Mouse (Mus musculus): ENCODE data around the gene Ppm1h. TPM values are rescaled to one million over a fixed set of nuclear protein-coding genes. Genes with fewer than 3 reads are reported as not detected.

Gene Ppm1h
- total and polyA plus RNA-seq, 3 experiments = 1.2 to 1.3 (median 1.3) TPM

DNA sequence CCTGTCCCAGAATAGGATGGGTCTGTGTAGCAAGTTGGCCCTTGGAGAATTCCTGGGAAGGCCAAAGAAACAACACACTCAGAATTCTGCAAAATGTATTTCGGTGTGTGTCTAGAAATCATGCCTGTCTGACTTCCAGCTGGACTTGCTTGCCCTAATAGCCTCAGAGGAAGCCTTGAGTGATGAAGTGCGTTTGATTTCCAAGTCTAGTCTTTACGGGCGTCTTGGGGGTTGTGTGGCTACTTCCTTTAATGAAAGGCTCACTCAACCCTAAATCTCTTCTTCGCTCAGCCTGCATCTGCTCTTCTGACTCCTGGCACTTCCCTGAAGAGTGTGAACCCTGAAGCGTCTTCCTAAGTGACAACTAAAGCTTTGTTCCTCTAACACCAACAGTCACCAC lies 265.3 kb downstream of the Ppm1h start:
- no peak overlapping the region for H3K4me3 ChIP-seq (replicated peaks in 1 of 3; ENCODE audit: low read depth in 2 of 3, low read length in 2 of 3, poor library complexity in 1 of 3)
- in situ Hi-C loops (cut with MboI; ENCODE audit: low pct_ligation_motif_present, low pct_unique_long_range_greater_than_20kb, low sequenced_read_pairs) = no loop called here
- H3K27me3 ChIP-seq (replicated peaks) = no peaks in the 10 kb centered on the region
- no peaks in the 10 kb centered on the region for H3K9me3 ChIP-seq (replicated peaks; ENCODE audit: low read length)
- H3K27ac ChIP-seq (ENCODE audit: insufficient read depth, low read depth) = no peak overlapping the region
- H3K4me1 ChIP-seq (ENCODE audit: control insufficient read depth in 1 of 2, insufficient read depth in 2 of 2) = no peaks in the 10 kb centered on the region
- no peak for DNase-seq (ENCODE audit: extremely low read depth)
- dilution Hi-C loops (cut with MboI; ENCODE audit: extremely low pct_ligation_motif_present, extremely low pct_unique_long_range_greater_than_20kb, low sequenced_read_pairs) = no loop called here
- no peaks in the 10 kb centered on the region for H3K36me3 ChIP-seq (replicated peaks in 1 of 2; ENCODE audit: control insufficient read depth in 1 of 2, insufficient read depth in 1 of 2, low read length in 1 of 2)
- H3K4me2 ChIP-seq (ENCODE audit: insufficient read depth, low read depth, poor library complexity, severe bottlenecking) = no peak overlapping the region
- TF ChIP-seq ZNF384 (IDR thresholded peaks at IDR 0.05; ENCODE audit: low read depth, low read length) (no peak), MEF2A (IDR thresholded peaks at IDR 0.05; ENCODE audit: borderline replicate concordance, low read depth, low read length) (no peak), CHD1 (IDR thresholded peaks at IDR 0.05; ENCODE audit: low read depth, low read length) (no peak), SMC3 (IDR thresholded peaks at IDR 0.05; ENCODE audit: low read depth, low read length) (no peak), NRF1 (IDR thresholded peaks at IDR 0.05; ENCODE audit: low read depth, low read length) (no peak), EP300 (IDR thresholded peaks at IDR 0.05; ENCODE audit: low read length) (no peak), BHLHE40 (IDR thresholded peaks at IDR 0.05; ENCODE audit: low read depth, low read length) (no peak), IRF4 (IDR thresholded peaks at IDR 0.05; ENCODE audit: low read depth, low read length) (no peak), USF1 (IDR thresholded peaks at IDR 0.05; ENCODE audit: low read depth, low read length) (no peak), POLR2AphosphoS2 (IDR thresholded peaks at IDR 0.05; ENCODE audit: low read depth, low read length) (no peak), POLR2A (IDR thresholded peaks at IDR 0.05; ENCODE audit: low read depth, low read length) (no peak), CTCF (conservative IDR thresholded peaks at IDR 0.05 in 1 of 2, IDR thresholded peaks at IDR 0.05 in 1 of 2; ENCODE audit: low read depth in 2 of 2, low read length in 2 of 2) (no peak), JUND (conservative IDR thresholded peaks at IDR 0.05; ENCODE audit: low read depth, low read length) (no peak), PAX5 (IDR thresholded peaks at IDR 0.05; ENCODE audit: low read length) (no peak), HCFC1 (IDR thresholded peaks at IDR 0.05; ENCODE audit: low read depth, low read length) (no peak), MAFK (IDR thresholded peaks at IDR 0.05; ENCODE audit: insufficient replicate concordance, low read length) (no peak), MAX (IDR thresholded peaks at IDR 0.05; ENCODE audit: low read length) (no peak), NELFE (IDR thresholded peaks at IDR 0.05; ENCODE audit: low read depth, low read length) (no peak), KAT2A (IDR thresholded peaks at IDR 0.05; ENCODE audit: insufficient replicate concordance, low read length) (no peak), RAD21 (IDR thresholded peaks at IDR 0.05; ENCODE audit: low read depth, low read length) (no peak)
- no peaks in the 10 kb centered on the region for H3K79me2 ChIP-seq (replicated peaks; ENCODE audit: control insufficient read depth, extremely low read depth, insufficient read depth, poor library complexity, severe bottlenecking)
- H3K9ac ChIP-seq (ENCODE audit: insufficient read depth, low read depth) = no peak overlapping the region

DNA sequence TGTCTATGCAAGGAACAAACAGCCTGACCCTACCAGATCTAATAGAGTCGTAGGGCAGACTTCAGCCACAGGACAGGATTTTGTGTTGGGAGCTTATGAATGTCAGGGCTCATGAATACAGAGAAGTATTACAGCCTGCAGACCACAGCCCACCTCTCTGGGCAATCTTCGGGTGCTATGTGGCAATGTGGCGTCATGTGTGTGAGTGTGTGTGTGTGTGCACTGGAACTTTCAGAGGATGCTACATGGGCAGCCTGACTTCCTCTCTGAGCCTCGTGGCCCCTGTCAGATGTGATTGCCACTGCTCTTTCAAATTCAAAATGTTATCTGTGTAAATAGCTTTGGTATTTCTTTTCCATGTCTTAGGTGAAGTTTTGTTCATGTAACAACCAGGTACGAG lies 266.3 kb downstream of the Ppm1h start:
- no peak overlapping the region for H3K27ac ChIP-seq (ENCODE audit: insufficient read depth, low read depth)
- no peaks in the 10 kb centered on the region for H3K79me2 ChIP-seq (replicated peaks; ENCODE audit: control insufficient read depth, extremely low read depth, insufficient read depth, poor library complexity, severe bottlenecking)
- DNase-seq (ENCODE audit: extremely low read depth) = no peak
- no peak overlapping the region for H3K4me3 ChIP-seq (replicated peaks in 1 of 3; ENCODE audit: low read depth in 2 of 3, low read length in 2 of 3, poor library complexity in 1 of 3)
- dilution Hi-C loops (cut with MboI; ENCODE audit: extremely low pct_ligation_motif_present, extremely low pct_unique_long_range_greater_than_20kb, low sequenced_read_pairs) = no loop called here
- H3K9ac ChIP-seq (ENCODE audit: insufficient read depth, low read depth) = no peak overlapping the region
- H3K9me3 ChIP-seq (replicated peaks; ENCODE audit: low read length) = no peaks in the 10 kb centered on the region
- no peak overlapping the region for H3K4me2 ChIP-seq (ENCODE audit: insufficient read depth, low read depth, poor library complexity, severe bottlenecking)
- H3K36me3 ChIP-seq (replicated peaks in 1 of 2; ENCODE audit: control insufficient read depth in 1 of 2, insufficient read depth in 1 of 2, low read length in 1 of 2) = no peaks in the 10 kb centered on the region
- no peaks in the 10 kb centered on the region for H3K27me3 ChIP-seq (replicated peaks)
- H3K4me1 ChIP-seq (ENCODE audit: control insufficient read depth in 1 of 2, insufficient read depth in 2 of 2) = no peaks in the 10 kb centered on the region
- in situ Hi-C loops (cut with MboI; ENCODE audit: low pct_ligation_motif_present, low pct_unique_long_range_greater_than_20kb, low sequenced_read_pairs) = no loop called here
- TF ChIP-seq CTCF (conservative IDR thresholded peaks at IDR 0.05 in 1 of 2, IDR thresholded peaks at IDR 0.05 in 1 of 2; ENCODE audit: low read depth in 2 of 2, low read length in 2 of 2) (no peak), USF2 (conservative IDR thresholded peaks at IDR 0.05; ENCODE audit: low read depth, low read length) (no peak), MXI1 (IDR thresholded peaks at IDR 0.05; ENCODE audit: low read depth, low read length) (no peak), EP300 (IDR thresholded peaks at IDR 0.05; ENCODE audit: low read length) (no peak), JUND (conservative IDR thresholded peaks at IDR 0.05; ENCODE audit: low read depth, low read length) (no peak), PAX5 (IDR thresholded peaks at IDR 0.05; ENCODE audit: low read length) (no peak), KAT2A (IDR thresholded peaks at IDR 0.05; ENCODE audit: insufficient replicate concordance, low read length) (no peak), SIN3A (IDR thresholded peaks at IDR 0.05; ENCODE audit: low read length) (no peak), RAD21 (IDR thresholded peaks at IDR 0.05; ENCODE audit: low read depth, low read length) (no peak), MYC (IDR thresholded peaks at IDR 0.05; ENCODE audit: low read depth, low read length) (no peak)
